Mouse (Mus musculus): ENCODE measurements around the gene Bri3. TPM values are rescaled to one million over a fixed set of nuclear protein-coding genes. Genes with fewer than 3 reads are reported as not detected.
A peak's percentile ranks its signal among the peaks of the same experiment; 100 is the strongest.

The Bri3 gene
- polyA plus RNA-seq, 1 experiment from 2014 or later, result 116 TPM

GRCm38 (mm10) chr5:144457623-144458287 lies 213.5 kb downstream of the Bri3 start:
- ATAC-seq (replicated peaks; ENCODE audit: insufficient number of reproducible peaks, low FRiP score, low TSS enrichment, low read depth) (peak; percentile 71), DNase-seq (ENCODE audit: low spot score) (peak; percentile 73)
- WGBS, result 9% methylated on average over 11 of the region's 11 CpGs
- Histone ChIP-seq H3K4me1 (ENCODE audit: control insufficient read depth, insufficient read depth, low read length) (peaks cover 3% of the 10 kb centered on the region; the same call in 1 of the 2 replicates), H3K4me3 (ENCODE audit: low read depth, low read length) (no peak overlapping the region), H3K27ac (replicated peaks; ENCODE audit: low read depth, low read length) (no peak overlapping the region), H3K36me3 (replicated peaks; ENCODE audit: control insufficient read depth, insufficient read depth, low read depth, low read length) (no peaks in the 10 kb centered on the region), H3K9ac (replicated peaks; ENCODE audit: low read length) (no peak overlapping the region), H3K4me2 (ENCODE audit: low read depth, low read length) (peak overlapping the region; percentile 29; the same call in 1 of the 2 replicates), H3K27me3 (ENCODE audit: control insufficient read depth, insufficient read depth, low read length) (no peaks in the 10 kb centered on the region), H3K9me3 (replicated peaks; ENCODE audit: control insufficient read depth, low read length) (no peaks in the 10 kb centered on the region)

- Histone ChIP-seq H3K4me3 (ENCODE audit: low read depth, low read length) (no peak overlapping the region), H3K36me3 (replicated peaks; ENCODE audit: control insufficient read depth, insufficient read depth, low read depth, low read length) (no peaks in the 10 kb centered on the region), H3K27me3 (ENCODE audit: control insufficient read depth, insufficient read depth, low read length) (no peaks in the 10 kb centered on the region), H3K4me2 (ENCODE audit: low read depth, low read length) (no peak overlapping the region), H3K9ac (replicated peaks; ENCODE audit: low read length) (no peak overlapping the region), H3K9me3 (replicated peaks; ENCODE audit: control insufficient read depth, low read length) (no peaks in the 10 kb centered on the region), H3K4me1 (ENCODE audit: control insufficient read depth, insufficient read depth, low read length) (no peaks in the 10 kb centered on the region), H3K27ac (replicated peaks; ENCODE audit: low read depth, low read length) (no peak overlapping the region)
- DNase-seq (ENCODE audit: low spot score), result peak; percentile 42
- ATAC-seq (replicated peaks; ENCODE audit: insufficient number of reproducible peaks, low FRiP score, low TSS enrichment, low read depth), result no peak
- WGBS, result 56% methylated on average over 6 of the region's 6 CpGs
Observed at GRCm38 (mm10) chr5:144466987-144467386, 222.8 kb downstream of the Bri3 start.

- no peak overlapping the region for H3K27ac ChIP-seq (replicated peaks; ENCODE audit: low read depth, low read length)
- no peak overlapping the region for H3K4me3 ChIP-seq (ENCODE audit: low read depth, low read length)
- H3K9ac ChIP-seq (replicated peaks; ENCODE audit: low read length), result no peak overlapping the region
- H3K4me1 ChIP-seq (ENCODE audit: control insufficient read depth, insufficient read depth, low read length), result no peaks in the 10 kb centered on the region
- H3K36me3 ChIP-seq (replicated peaks; ENCODE audit: control insufficient read depth, insufficient read depth, low read depth, low read length), result no peaks in the 10 kb centered on the region
- no peaks in the 10 kb centered on the region for H3K9me3 ChIP-seq (replicated peaks; ENCODE audit: control insufficient read depth, low read length)
- H3K4me2 ChIP-seq (ENCODE audit: low read depth, low read length), result no peak overlapping the region
- 86% methylated on average over 14 of the region's 14 CpGs for WGBS
- no peak for ATAC-seq (replicated peaks; ENCODE audit: insufficient number of reproducible peaks, low FRiP score, low TSS enrichment, low read depth)
- H3K27me3 ChIP-seq (ENCODE audit: control insufficient read depth, insufficient read depth, low read length), result no peaks in the 10 kb centered on the region
- no peak for DNase-seq (ENCODE audit: low spot score)
Observed at GRCm38 (mm10) chr5:144473056-144473455, 228.8 kb downstream of the Bri3 start.

GRCm38 (mm10) chr5:144479677-144480171 lies 235.5 kb downstream of the Bri3 start:
- Histone ChIP-seq H3K9ac (replicated peaks; ENCODE audit: low read length) (no peak overlapping the region), H3K27me3 (ENCODE audit: control insufficient read depth, insufficient read depth, low read length) (no peaks in the 10 kb centered on the region), H3K9me3 (replicated peaks; ENCODE audit: control insufficient read depth, low read length) (no peaks in the 10 kb centered on the region), H3K4me2 (ENCODE audit: low read depth, low read length) (no peak overlapping the region), H3K27ac (replicated peaks; ENCODE audit: low read depth, low read length) (no peak overlapping the region), H3K4me1 (ENCODE audit: control insufficient read depth, insufficient read depth, low read length) (no peaks in the 10 kb centered on the region), H3K4me3 (ENCODE audit: low read depth, low read length) (no peak overlapping the region), H3K36me3 (replicated peaks; ENCODE audit: control insufficient read depth, insufficient read depth, low read depth, low read length) (no peaks in the 10 kb centered on the region)
- ATAC-seq (replicated peaks; ENCODE audit: insufficient number of reproducible peaks, low FRiP score, low TSS enrichment, low read depth) (no peak; the same call in 1 of the 2 replicates), DNase-seq (ENCODE audit: low spot score) (no peak)
- WGBS, result 42% methylated on average over 8 of the region's 8 CpGs

GRCm38 (mm10) chr5:144483659-144484375 lies 239.6 kb downstream of the Bri3 start:
- Histone ChIP-seq H3K36me3 (replicated peaks; ENCODE audit: control insufficient read depth, insufficient read depth, low read depth, low read length) (no peaks in the 10 kb centered on the region), H3K27ac (replicated peaks; ENCODE audit: low read depth, low read length) (no peak overlapping the region), H3K4me3 (ENCODE audit: low read depth, low read length) (no peak overlapping the region), H3K27me3 (ENCODE audit: control insufficient read depth, insufficient read depth, low read length) (no peaks in the 10 kb centered on the region), H3K9me3 (replicated peaks; ENCODE audit: control insufficient read depth, low read length) (no peaks in the 10 kb centered on the region), H3K9ac (replicated peaks; ENCODE audit: low read length) (no peak overlapping the region), H3K4me1 (ENCODE audit: control insufficient read depth, insufficient read depth, low read length) (no peaks in the 10 kb centered on the region), H3K4me2 (ENCODE audit: low read depth, low read length) (no peak overlapping the region)
- DNase-seq (ENCODE audit: low spot score) (peak; percentile 16), ATAC-seq (replicated peaks; ENCODE audit: insufficient number of reproducible peaks, low FRiP score, low TSS enrichment, low read depth) (no peak)
- WGBS, result 38% methylated on average over 16 of the region's 16 CpGs

- no peaks in the 10 kb centered on the region for H3K4me1 ChIP-seq (ENCODE audit: control insufficient read depth, insufficient read depth, low read length)
- no peaks in the 10 kb centered on the region for H3K27me3 ChIP-seq (ENCODE audit: control insufficient read depth, insufficient read depth, low read length)
- ATAC-seq (replicated peaks; ENCODE audit: insufficient number of reproducible peaks, low FRiP score, low TSS enrichment, low read depth) (no peak), DNase-seq (ENCODE audit: low spot score) (peak; percentile 66)
- H3K27ac ChIP-seq (replicated peaks; ENCODE audit: low read depth, low read length), result no peak overlapping the region
- 15% methylated on average over 6 of the region's 6 CpGs for WGBS
- no peaks in the 10 kb centered on the region for H3K9me3 ChIP-seq (replicated peaks; ENCODE audit: control insufficient read depth, low read length)
- H3K9ac ChIP-seq (replicated peaks; ENCODE audit: low read length), result no peak overlapping the region
- no peak overlapping the region for H3K4me2 ChIP-seq (ENCODE audit: low read depth, low read length)
- no peak overlapping the region for H3K4me3 ChIP-seq (ENCODE audit: low read depth, low read length)
- no peaks in the 10 kb centered on the region for H3K36me3 ChIP-seq (replicated peaks; ENCODE audit: control insufficient read depth, insufficient read depth, low read depth, low read length)
Observed at GRCm38 (mm10) chr5:144491308-144491707, 247.1 kb downstream of the Bri3 start.

Other genes starting within 250 kb of the Bri3 start
- gene Ccz1, start 229.6 kb upstream of the Bri3 start, polyA plus RNA-seq (2014; fragmentation: Nextera tagmentation; extraction: Ambion mirVana), result 110 and 117 TPM in 2 replicates
- not detected in 2 replicates for gene Ocm, start 217.8 kb upstream of the Bri3 start, polyA plus RNA-seq (2014; fragmentation: Nextera tagmentation; extraction: Ambion mirVana)
- 3.7 and 4.5 TPM in 2 replicates for gene Lmtk2, start 144.0 kb upstream of the Bri3 start, polyA plus RNA-seq (2014; fragmentation: Nextera tagmentation; extraction: Ambion mirVana)
- gene Bhlha15, start 54.2 kb upstream of the Bri3 start, polyA plus RNA-seq (2014; fragmentation: Nextera tagmentation; extraction: Ambion mirVana), result 0.07 and 0.11 TPM in 2 replicates
- 8.0 and 10.8 TPM in 2 replicates for gene Tecpr1, start 20.8 kb upstream of the Bri3 start, polyA plus RNA-seq (2014; fragmentation: Nextera tagmentation; extraction: Ambion mirVana)
- gene Baiap2l1, start 113.7 kb downstream of the Bri3 start, polyA plus RNA-seq (2014; fragmentation: Nextera tagmentation; extraction: Ambion mirVana), result 3.8 and 4.3 TPM in 2 replicates

Measured in embryonic facial prominence, embryonic 11.5 days (tissue).